Mouse (Mus musculus) left cerebral cortex, postnatal 4 days (tissue): ENCODE results near the gene Gm37240. TPM values are rescaled to one million over a fixed set of nuclear protein-coding genes. Genes with fewer than 3 reads are reported as not detected.

Experiments used
- DNase-seq: peaks from one replicate; pipeline ENCODE4 v3.0.0-alpha.2; 2022
- intact Hi-C: fragments of 180-260 bp; cut with DNase I; formaldehyde crosslinking; loops from one replicate; pipeline ENCODE4 v1.15.1; 2025
- total RNA-seq, 2 experiments: library from RNA; stranded (reverse); gene quantifications; 2 replicates each; pipeline ENCODE4 v1.2.3; 2021

Gm37240 gene
- total RNA-seq, 2 experiments from 2014 or later, result 3.3 to 3.6 TPM

- intact Hi-C loops, result no loop called here
- DNase-seq, result no peak
Measured at GRCm38 (mm10) chr3:85693013-85693412, 194.3 kb downstream of the Gm37240 start.

GRCm38 (mm10) chr3:85691134-85691533 is 196.2 kb downstream of the Gm37240 start:
- DNase-seq, result no peak
- intact Hi-C loops, result no loop called here

- DNase-seq, result no peak
- intact Hi-C loops, result no loop called here
Measured at GRCm38 (mm10) chr3:85688341-85688740, 199.0 kb downstream of the Gm37240 start.

GRCm38 (mm10) chr3:85685271-85685670 is 202.0 kb downstream of the Gm37240 start:
- no peak for DNase-seq
- intact Hi-C loops, result no loop called here

- intact Hi-C loops, result no loop called here
- DNase-seq, result no peak
Measured at GRCm38 (mm10) chr3:85683618-85684017, 203.7 kb downstream of the Gm37240 start.

- intact Hi-C loops, result no loop called here
- DNase-seq, result no peak
Measured at GRCm38 (mm10) chr3:85681136-85681535, 206.2 kb downstream of the Gm37240 start.

- intact Hi-C loops, result no loop called here
- DNase-seq, result no peak
Measured at GRCm38 (mm10) chr3:85679960-85680359, 207.4 kb downstream of the Gm37240 start.

GRCm38 (mm10) chr3:85679312-85679933 is 207.9 kb downstream of the Gm37240 start:
- intact Hi-C loops, result no loop called here
- no peak for DNase-seq

- intact Hi-C loops, result no loop called here
- DNase-seq, result no peak
Measured at GRCm38 (mm10) chr3:85677952-85678351, 209.4 kb downstream of the Gm37240 start.

GRCm38 (mm10) chr3:85677133-85677532 is 210.2 kb downstream of the Gm37240 start:
- intact Hi-C loops, result no loop called here
- DNase-seq, result no peak

GRCm38 (mm10) chr3:85669844-85670243 is 217.5 kb downstream of the Gm37240 start:
- intact Hi-C loops, result no loop called here
- DNase-seq, result no peak

GRCm38 (mm10) chr3:85667683-85668082 is 219.6 kb downstream of the Gm37240 start:
- no peak for DNase-seq
- intact Hi-C loops, result no loop called here

GRCm38 (mm10) chr3:85666736-85667135 is 220.6 kb downstream of the Gm37240 start:
- intact Hi-C loops, result no loop called here

GRCm38 (mm10) chr3:85666166-85666565 is 221.2 kb downstream of the Gm37240 start:
- intact Hi-C loops, result no loop called here
- no peak for DNase-seq

More at GRCm38 (mm10) chr3:85666736-85667135, 220.6 kb downstream of the Gm37240 start:
- DNase-seq, result no peak

GRCm38 (mm10) chr3:85664591-85665171 is 222.6 kb downstream of the Gm37240 start:
- intact Hi-C loops, result no loop called here
- DNase-seq, result no peak

- intact Hi-C loops, result no loop called here
- DNase-seq, result no peak
Measured at GRCm38 (mm10) chr3:85663826-85664225, 223.5 kb downstream of the Gm37240 start.

GRCm38 (mm10) chr3:85661926-85662813 is 225.1 kb downstream of the Gm37240 start:
- no peak for DNase-seq
- intact Hi-C loops, result no loop called here

GRCm38 (mm10) chr3:85659681-85660080 is 227.6 kb downstream of the Gm37240 start:
- intact Hi-C loops, result no loop called here

GRCm38 (mm10) chr3:85655538-85655937 is 231.8 kb downstream of the Gm37240 start:
- DNase-seq, result no peak
- intact Hi-C loops, result no loop called here

More at GRCm38 (mm10) chr3:85659681-85660080, 227.6 kb downstream of the Gm37240 start:
- no peak for DNase-seq

GRCm38 (mm10) chr3:85652727-85653665 is 234.3 kb downstream of the Gm37240 start:
- intact Hi-C loops, result no loop called here
- DNase-seq, result no peak
